Mouse (Mus musculus): Measurements from ENCODE around the gene Rnase12. TPM values are rescaled to one million over a fixed set of nuclear protein-coding genes. Genes with fewer than 3 reads are reported as not detected.
"Not testable (repeated sequence)": the region's sequence is repeated elsewhere in the genome, so short reads cannot be mapped to it uniquely, and the experiment has no call there.

The Rnase12 gene
- total RNA-seq, 2 experiments from 2014 or later = not detected

DNA sequence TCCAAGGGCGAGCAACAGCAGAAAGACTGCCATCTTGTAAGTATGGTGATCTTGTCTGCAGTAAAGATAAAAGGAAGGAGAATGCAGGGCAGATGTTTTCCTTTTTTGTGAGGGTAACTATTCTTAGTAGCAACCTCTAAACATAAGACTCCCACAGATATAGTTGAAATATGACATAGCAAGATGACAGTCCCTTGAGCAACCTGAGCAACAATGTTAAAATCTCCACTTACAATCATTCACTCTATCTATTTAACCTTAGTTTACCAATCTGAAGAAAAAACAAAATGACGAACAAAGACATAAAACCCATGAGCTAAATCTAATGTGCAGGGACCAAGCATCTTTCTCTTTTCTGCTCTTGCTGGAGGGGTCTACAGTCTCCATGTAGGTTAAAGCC is 7.4 kb downstream of the Rnase12 start, which contains the start of gene Rnase11:
TSS of gene Rnase11 (minus strand) at position 101 of the 400 bp plus-strand sequence.
- intact Hi-C loops (cut with DNase I) = no loop called here
- H3K4me3 ChIP-seq = no peak within 1 kb of the TSS
- DNase-seq (ENCODE audit: extremely low spot score in 1 of 2, low spot score in 2 of 2) = no peak
- H3K27ac ChIP-seq = no peak within 1 kb of the TSS
- no peak for TF ChIP-seq CTCF (IDR thresholded peaks at IDR 0.05)

DNA sequence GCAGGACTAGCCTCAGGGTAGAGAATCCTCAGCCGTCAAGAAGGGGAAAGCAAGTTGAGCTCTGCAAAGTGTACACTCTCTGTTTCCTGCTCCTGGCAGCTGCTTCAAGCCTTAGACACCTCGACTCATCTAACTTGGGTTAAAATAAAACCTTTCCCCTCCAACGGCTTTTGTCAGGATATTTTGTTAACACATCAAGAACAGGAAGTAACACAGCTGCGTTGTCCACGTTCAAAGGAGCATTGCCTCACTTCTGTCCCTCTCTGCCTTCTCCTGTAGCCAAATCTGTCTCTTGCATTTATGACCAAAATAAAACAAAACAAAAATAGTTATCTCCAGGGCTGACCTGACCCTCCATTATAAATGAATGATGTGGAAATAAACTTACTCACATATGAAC is 9.6 kb downstream of the Rnase12 start:
- no peak for DNase-seq (ENCODE audit: extremely low spot score in 1 of 2, low spot score in 2 of 2)
- no peak overlapping the region for H3K27ac ChIP-seq
- intact Hi-C loops (cut with DNase I) = no loop called here
- H3K4me3 ChIP-seq = no peak overlapping the region
- no peak for TF ChIP-seq CTCF (IDR thresholded peaks at IDR 0.05)

DNA sequence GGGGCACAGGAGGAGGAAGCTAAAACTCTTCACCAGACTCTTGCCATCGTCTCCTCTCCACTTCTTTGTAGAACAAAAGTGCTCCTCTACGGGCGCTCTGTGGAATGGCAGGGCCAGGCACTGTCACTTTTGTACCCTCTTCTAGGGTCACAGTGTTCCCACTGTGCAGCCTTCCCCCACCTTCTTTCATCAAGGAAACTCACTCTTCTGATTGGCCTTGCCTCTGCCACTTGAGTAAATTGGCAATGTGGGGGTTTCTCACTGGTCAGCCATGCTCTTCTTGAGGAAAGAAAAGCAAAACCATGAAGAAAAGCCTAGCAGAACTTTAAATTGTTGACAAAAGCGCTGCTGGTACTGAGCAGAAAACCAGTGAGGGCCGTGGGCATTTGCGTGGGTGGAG is 15.7 kb downstream of the Rnase12 start, which contains the start of gene Rnase9:
TSS of gene Rnase9 (minus strand) at position 101 of the 400 bp plus-strand sequence.
- H3K4me3 ChIP-seq = no peak within 1 kb of the TSS
- TF ChIP-seq CTCF (IDR thresholded peaks at IDR 0.05) = no peak; the same call in 1 of the 2 replicates
- intact Hi-C loops (cut with DNase I) = no loop called here
- H3K27ac ChIP-seq = no peak within 1 kb of the TSS
- no peak for DNase-seq (ENCODE audit: extremely low spot score in 1 of 2, low spot score in 2 of 2)

DNA sequence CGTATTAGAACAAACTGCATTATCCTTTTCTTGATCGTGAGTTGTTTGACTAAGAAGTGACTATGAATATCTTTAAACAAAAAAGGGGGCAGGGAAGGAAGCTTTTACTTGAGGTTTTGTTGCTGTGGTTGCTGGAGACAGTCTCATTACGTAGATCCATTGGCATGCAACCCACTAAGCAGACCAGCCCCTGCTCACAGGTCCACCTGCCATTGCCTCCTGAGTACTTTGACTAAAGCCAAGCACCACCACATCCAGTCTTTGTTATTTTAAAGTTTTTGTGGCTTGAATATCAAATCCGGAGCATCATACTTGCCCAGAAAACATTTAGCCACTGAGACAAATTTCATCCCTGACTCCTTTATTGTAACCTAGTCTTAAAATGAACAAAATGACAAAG is 21.2 kb downstream of the Rnase12 start:
- Histone ChIP-seq H3K4me3 (no peak overlapping the region), H3K27ac (no peak overlapping the region)
- no peak for TF ChIP-seq CTCF (IDR thresholded peaks at IDR 0.05)
- intact Hi-C loops (cut with DNase I) = no loop called here
- no peak for DNase-seq (ENCODE audit: extremely low spot score in 1 of 2, low spot score in 2 of 2)

DNA sequence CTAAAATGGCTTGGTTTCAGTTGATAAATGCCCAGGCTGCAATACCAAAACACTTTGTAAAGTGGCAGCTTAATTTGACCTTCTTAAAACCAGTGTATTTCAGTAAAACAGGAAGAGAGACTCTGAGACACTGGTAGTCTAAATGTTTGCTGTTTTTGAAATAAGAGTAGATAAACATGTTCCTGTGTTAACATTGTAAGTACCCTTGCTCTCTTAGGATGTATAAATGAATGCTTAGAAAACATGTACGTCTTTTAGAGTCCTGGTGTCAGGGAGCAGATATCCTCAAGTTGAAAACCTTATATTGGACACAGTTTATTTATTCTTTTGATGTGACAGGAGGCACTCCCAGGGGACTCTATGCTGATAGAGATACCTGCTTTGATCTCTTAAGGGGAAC is 22.3 kb downstream of the Rnase12 start:
- Histone ChIP-seq H3K27ac (no peak overlapping the region), H3K4me3 (no peak overlapping the region)
- no peak for DNase-seq (ENCODE audit: extremely low spot score in 1 of 2, low spot score in 2 of 2)
- no peak for TF ChIP-seq CTCF (IDR thresholded peaks at IDR 0.05)
- intact Hi-C loops (cut with DNase I) = no loop called here

DNA sequence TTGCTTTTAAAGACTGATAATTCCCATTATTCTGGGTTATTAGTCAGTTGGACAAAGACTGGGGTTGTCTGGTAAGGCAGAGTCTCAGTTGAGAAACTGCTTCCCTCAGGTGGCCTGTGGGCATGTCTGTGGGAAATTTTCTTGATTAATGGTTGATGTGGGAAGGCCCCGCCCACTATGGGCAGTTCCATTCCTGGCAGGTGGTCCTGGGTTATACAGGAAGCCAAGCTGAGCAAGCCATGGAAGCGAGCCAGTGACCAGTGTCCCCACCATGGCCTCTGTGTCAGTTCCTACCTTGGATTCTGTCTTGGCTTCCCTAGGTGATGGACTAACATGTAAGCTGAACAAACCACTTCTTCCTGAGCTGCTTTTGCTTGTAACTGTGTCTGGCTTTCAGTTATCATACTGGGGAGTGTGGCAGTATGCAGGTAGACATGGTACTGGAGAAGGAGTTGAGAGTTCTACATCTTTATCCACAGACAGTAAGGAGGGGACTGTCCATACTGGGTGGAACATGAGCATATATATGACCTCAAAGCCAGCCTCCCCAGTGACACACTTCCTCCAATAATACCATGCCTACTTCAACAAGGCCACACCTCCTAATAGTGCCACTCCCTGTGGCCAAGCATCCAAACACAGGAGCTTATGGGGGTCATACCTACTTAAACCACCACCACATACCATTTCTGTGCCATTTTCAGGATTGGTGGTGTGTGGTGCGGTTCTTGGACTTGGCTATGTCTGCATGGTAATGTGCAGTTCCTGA is 29.9 kb downstream of the Rnase12 start:
- TF ChIP-seq CTCF (IDR thresholded peaks at IDR 0.05) = no peak
- no peak for DNase-seq (ENCODE audit: extremely low spot score in 1 of 2, low spot score in 2 of 2)
- H3K27ac ChIP-seq = no peak overlapping the region
- no peak overlapping the region for H3K4me3 ChIP-seq
- intact Hi-C loops (cut with DNase I) = loop anchor here (2.0 kb wide), 1 partner anchor 71 kb away; no protein-coding TSS in a partner anchor

DNA sequence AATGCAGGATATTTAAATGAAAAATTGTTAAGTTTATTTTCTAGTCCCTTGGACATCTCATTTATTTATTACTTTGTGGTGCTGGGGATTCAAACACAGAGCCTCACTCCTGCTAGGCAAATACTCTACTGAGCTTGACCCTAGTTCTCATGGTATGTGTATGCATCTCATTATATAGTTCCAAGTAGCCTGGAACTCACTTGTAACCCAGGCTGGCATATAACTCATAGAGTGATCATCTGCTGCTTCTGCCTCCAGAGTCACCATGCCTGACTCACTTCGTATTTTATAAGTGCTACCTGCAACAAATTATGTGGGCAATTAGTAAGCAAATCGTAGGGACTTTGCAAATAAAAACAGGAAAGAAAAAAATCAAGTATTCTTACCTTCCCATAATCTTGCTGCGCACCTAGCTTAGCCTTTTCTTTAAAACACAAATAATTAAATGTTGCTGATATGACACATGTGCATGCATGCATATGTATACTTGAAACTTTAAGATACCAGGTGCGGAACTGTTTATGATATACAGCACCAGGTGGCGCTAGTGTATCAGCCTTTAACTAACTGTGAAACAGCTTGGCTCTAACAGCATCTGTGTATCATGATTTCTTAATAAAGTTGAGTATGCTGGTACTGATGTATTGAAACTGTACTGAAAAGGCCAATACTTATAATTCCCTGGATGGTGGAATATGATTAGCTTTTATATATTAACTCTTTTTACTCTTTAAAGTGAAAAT is 30.9 kb downstream of the Rnase12 start:
- intact Hi-C loops (cut with DNase I) = loop anchor here (1.0 to 2.0 kb wide), 2 partner anchors 37 to 72 kb away; no protein-coding TSS in a partner anchor
- Histone ChIP-seq H3K4me3 (no peak overlapping the region), H3K27ac (no peak overlapping the region)
- DNase-seq (ENCODE audit: extremely low spot score in 1 of 2, low spot score in 2 of 2) = peak; percentile 60 to 63
- peak; percentile 85 for TF ChIP-seq CTCF (IDR thresholded peaks at IDR 0.05)

DNA sequence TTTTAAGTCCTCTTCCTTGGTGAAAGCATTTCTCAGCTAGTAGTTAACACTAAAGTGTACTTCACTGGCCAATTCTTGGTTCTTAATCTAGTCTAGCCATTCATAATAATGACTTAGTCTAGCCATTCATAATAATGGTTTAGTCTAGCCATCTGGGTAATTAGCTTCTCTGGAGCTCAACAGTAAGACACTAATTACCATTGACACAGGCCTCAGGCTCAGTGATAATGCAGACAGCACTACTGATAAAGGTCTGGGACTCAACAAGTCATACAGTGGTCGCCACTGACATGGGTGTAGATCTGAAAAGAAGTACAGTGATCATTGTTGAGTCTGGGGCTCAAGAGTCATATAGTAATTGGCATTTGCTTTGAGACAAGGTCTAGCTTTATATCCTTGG is 32.6 kb downstream of the Rnase12 start:
- intact Hi-C loops (cut with DNase I) = no loop called here
- no peak for TF ChIP-seq CTCF (IDR thresholded peaks at IDR 0.05)
- H3K27ac ChIP-seq = no peak overlapping the region
- H3K4me3 ChIP-seq = no peak overlapping the region
- DNase-seq (ENCODE audit: extremely low spot score in 1 of 2, low spot score in 2 of 2) = no peak

DNA sequence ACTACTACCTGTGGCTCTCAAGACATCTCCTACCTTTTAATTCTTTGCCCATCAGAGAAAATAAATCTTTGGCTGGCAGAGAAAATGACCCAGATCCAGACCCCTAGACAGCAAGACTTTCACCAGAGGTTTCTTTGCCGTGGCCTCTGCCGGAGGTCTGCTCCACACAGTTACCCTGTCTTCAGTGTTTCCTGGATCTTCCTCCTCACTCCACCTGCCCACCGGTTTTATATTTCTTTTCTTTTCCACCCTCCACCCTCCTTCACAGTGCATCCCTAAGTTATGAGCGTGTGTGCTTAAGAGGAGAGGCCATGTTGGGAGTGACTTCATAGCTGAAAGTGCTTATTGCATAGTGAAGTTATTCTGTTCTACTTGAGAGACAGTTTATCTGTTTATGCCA is 34.0 kb downstream of the Rnase12 start:
- DNase-seq (ENCODE audit: extremely low spot score in 1 of 2, low spot score in 2 of 2) = no peak
- intact Hi-C loops (cut with DNase I) = no loop called here
- Histone ChIP-seq H3K27ac (no peak overlapping the region), H3K4me3 (no peak overlapping the region)
- TF ChIP-seq CTCF (IDR thresholded peaks at IDR 0.05) = no peak

DNA sequence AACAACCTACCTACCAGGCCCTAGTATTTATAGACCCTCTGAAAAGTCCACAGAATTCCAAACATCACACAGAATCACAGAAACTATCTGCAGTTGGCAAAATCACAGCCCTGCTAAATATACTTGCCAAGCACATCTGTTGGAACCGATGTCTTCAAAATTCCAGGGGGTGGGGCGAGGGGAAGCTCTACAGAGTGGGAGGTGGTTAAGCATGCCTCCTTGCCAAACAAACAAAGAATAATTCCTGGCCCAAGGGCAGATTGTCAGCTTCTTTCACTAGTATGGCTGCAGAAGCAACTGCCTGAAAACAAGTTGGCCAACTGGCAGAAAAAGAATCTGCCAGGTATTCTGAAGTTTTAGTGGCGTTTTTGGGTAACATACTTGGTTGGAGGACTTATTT is 40.2 kb downstream of the Rnase12 start:
- Histone ChIP-seq H3K27ac (no peak overlapping the region), H3K4me3 (no peak overlapping the region)
- intact Hi-C loops (cut with DNase I) = no loop called here
- no peak for DNase-seq (ENCODE audit: extremely low spot score in 1 of 2, low spot score in 2 of 2)
- no peak for TF ChIP-seq CTCF (IDR thresholded peaks at IDR 0.05)

DNA sequence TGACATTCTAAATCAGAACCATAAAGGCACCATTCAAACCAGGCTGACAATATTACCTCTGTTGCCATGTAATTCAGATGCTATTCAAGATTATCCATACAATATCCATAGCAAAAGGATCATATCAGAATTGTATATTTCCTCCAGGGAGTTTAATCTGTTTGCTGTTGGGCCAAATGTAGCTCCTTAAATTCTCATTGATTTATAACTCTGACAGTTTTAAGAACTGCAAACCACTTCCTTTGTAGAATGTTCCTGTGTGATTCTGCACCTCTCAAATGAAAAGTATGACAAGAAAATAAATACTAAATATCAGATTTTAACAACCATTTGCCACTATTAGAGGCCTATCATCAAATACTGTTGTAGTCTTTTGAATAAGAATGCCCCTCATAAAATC is 41.7 kb downstream of the Rnase12 start:
- Histone ChIP-seq H3K27ac (no peak overlapping the region), H3K4me3 (no peak overlapping the region)
- intact Hi-C loops (cut with DNase I) = no loop called here
- no peak for TF ChIP-seq CTCF (IDR thresholded peaks at IDR 0.05)
- DNase-seq (ENCODE audit: extremely low spot score in 1 of 2, low spot score in 2 of 2) = no peak

DNA sequence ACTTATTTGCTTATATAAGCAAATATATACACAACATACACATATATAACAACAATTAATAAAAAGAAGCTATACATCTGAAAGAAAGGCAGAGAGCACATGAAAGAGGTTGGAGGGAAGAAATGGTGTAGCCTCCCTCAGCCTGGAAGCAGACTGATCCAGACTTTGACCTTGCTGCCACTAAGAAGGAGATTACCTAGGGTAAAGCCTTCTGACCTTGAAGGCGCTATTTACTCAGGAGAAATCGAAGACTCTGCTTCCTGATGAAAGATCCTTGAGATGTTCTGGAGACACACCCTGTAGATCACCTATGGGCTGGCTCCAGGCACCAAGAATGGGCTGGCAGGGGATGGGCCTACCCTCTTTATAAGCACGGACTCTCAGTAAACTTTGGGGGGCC is 42.7 kb downstream of the Rnase12 start:
- DNase-seq (ENCODE audit: extremely low spot score in 1 of 2, low spot score in 2 of 2); intact Hi-C loops (cut with DNase I); H3K27ac ChIP-seq; H3K4me3 ChIP-seq: not testable (repeated sequence)
